Mouse (Mus musculus): ENCODE measurements around the gene Sae1. TPM values are rescaled to one million over a fixed set of nuclear protein-coding genes. Genes with fewer than 3 reads are reported as not detected.

The Sae1 gene
- polyA plus RNA-seq, 1 experiment from 2014 or later, result 222 TPM

GRCm38 (mm10) chr7:16373719-16374118 lies 13.9 kb downstream of the Sae1 start:
- Histone ChIP-seq H3K4me3 (ENCODE audit: low read depth, low read length) (no peak overlapping the region), H3K9ac (ENCODE audit: low read depth, low read length) (no peak overlapping the region), H3K27me3 (ENCODE audit: control insufficient read depth, insufficient read depth, low read length) (no peaks in the 10 kb centered on the region), H3K4me2 (no peak overlapping the region), H3K9me3 (replicated peaks; ENCODE audit: control insufficient read depth, low read length) (no peaks in the 10 kb centered on the region), H3K4me1 (ENCODE audit: control insufficient read depth, insufficient read depth, low read length) (no peaks in the 10 kb centered on the region), H3K27ac (ENCODE audit: low read depth, low read length) (no peak overlapping the region), H3K36me3 (ENCODE audit: control insufficient read depth, insufficient read depth, low read length) (peaks cover 21% of the 10 kb centered on the region)
- 71% methylated on average over 2 of the region's 2 CpGs for WGBS (ENCODE audit: insufficient replicate concordance)
- no peak for ATAC-seq (replicated peaks; ENCODE audit: insufficient number of reproducible peaks, low FRiP score, low TSS enrichment)

GRCm38 (mm10) chr7:16370596-16370995 lies 17.0 kb downstream of the Sae1 start:
- H3K4me3 ChIP-seq (ENCODE audit: low read depth, low read length), result no peak overlapping the region
- H3K4me1 ChIP-seq (ENCODE audit: control insufficient read depth, insufficient read depth, low read length), result no peaks in the 10 kb centered on the region
- H3K9ac ChIP-seq (ENCODE audit: low read depth, low read length), result no peak overlapping the region
- 82% methylated on average over 2 of the region's 2 CpGs for WGBS (ENCODE audit: insufficient replicate concordance)
- H3K4me2 ChIP-seq, result no peak overlapping the region
- no peak overlapping the region for H3K27ac ChIP-seq (ENCODE audit: low read depth, low read length)
- H3K36me3 ChIP-seq (ENCODE audit: control insufficient read depth, insufficient read depth, low read length), result peaks cover 30% of the 10 kb centered on the region
- no peak for ATAC-seq (replicated peaks; ENCODE audit: insufficient number of reproducible peaks, low FRiP score, low TSS enrichment)
- H3K9me3 ChIP-seq (replicated peaks; ENCODE audit: control insufficient read depth, low read length), result no peaks in the 10 kb centered on the region
- no peaks in the 10 kb centered on the region for H3K27me3 ChIP-seq (ENCODE audit: control insufficient read depth, insufficient read depth, low read length)

- H3K4me1 ChIP-seq (ENCODE audit: control insufficient read depth, insufficient read depth, low read length), result peaks cover 10% of the 10 kb centered on the region
- H3K4me3 ChIP-seq (ENCODE audit: low read depth, low read length), result no peak overlapping the region
- no peaks in the 10 kb centered on the region for H3K9me3 ChIP-seq (replicated peaks; ENCODE audit: control insufficient read depth, low read length)
- no peak for ATAC-seq (replicated peaks; ENCODE audit: insufficient number of reproducible peaks, low FRiP score, low TSS enrichment)
- no peak overlapping the region for H3K27ac ChIP-seq (ENCODE audit: low read depth, low read length)
- H3K4me2 ChIP-seq, result no peak overlapping the region
- no peak overlapping the region for H3K9ac ChIP-seq (ENCODE audit: low read depth, low read length)
- WGBS (ENCODE audit: insufficient replicate concordance), result 85% methylated on average over 2 of the region's 2 CpGs
- no peaks in the 10 kb centered on the region for H3K27me3 ChIP-seq (ENCODE audit: control insufficient read depth, insufficient read depth, low read length)
- peaks cover 33% of the 10 kb centered on the region for H3K36me3 ChIP-seq (ENCODE audit: control insufficient read depth, insufficient read depth, low read length)
Measured at GRCm38 (mm10) chr7:16368835-16369234, 18.8 kb downstream of the Sae1 start.

GRCm38 (mm10) chr7:16366669-16367068 lies 20.9 kb downstream of the Sae1 start:
- Histone ChIP-seq H3K4me3 (ENCODE audit: low read depth, low read length) (no peak overlapping the region), H3K27me3 (ENCODE audit: control insufficient read depth, insufficient read depth, low read length) (no peaks in the 10 kb centered on the region), H3K27ac (ENCODE audit: low read depth, low read length) (no peak overlapping the region), H3K9ac (ENCODE audit: low read depth, low read length) (no peak overlapping the region), H3K4me2 (no peak overlapping the region), H3K36me3 (ENCODE audit: control insufficient read depth, insufficient read depth, low read length) (peaks cover 33% of the 10 kb centered on the region), H3K9me3 (replicated peaks; ENCODE audit: control insufficient read depth, low read length) (no peaks in the 10 kb centered on the region), H3K4me1 (ENCODE audit: control insufficient read depth, insufficient read depth, low read length) (peaks cover 10% of the 10 kb centered on the region)
- WGBS (ENCODE audit: insufficient replicate concordance), result 87% methylated on average over 4 of the region's 4 CpGs
- no peak for ATAC-seq (replicated peaks; ENCODE audit: insufficient number of reproducible peaks, low FRiP score, low TSS enrichment)

GRCm38 (mm10) chr7:16366133-16366646 lies 21.4 kb downstream of the Sae1 start:
- no peak overlapping the region for H3K9ac ChIP-seq (ENCODE audit: low read depth, low read length)

GRCm38 (mm10) chr7:16364901-16365500 lies 22.6 kb downstream of the Sae1 start:
- Histone ChIP-seq H3K4me3 (ENCODE audit: low read depth, low read length) (no peak overlapping the region), H3K4me2 (no peak overlapping the region), H3K36me3 (ENCODE audit: control insufficient read depth, insufficient read depth, low read length) (peaks cover 30% of the 10 kb centered on the region), H3K9me3 (replicated peaks; ENCODE audit: control insufficient read depth, low read length) (no peaks in the 10 kb centered on the region), H3K9ac (ENCODE audit: low read depth, low read length) (no peak overlapping the region), H3K27me3 (ENCODE audit: control insufficient read depth, insufficient read depth, low read length) (no peaks in the 10 kb centered on the region), H3K27ac (ENCODE audit: low read depth, low read length) (0 out of 2 replicates have a peak overlapping the region, but pooled peaks have one; percentile 24), H3K4me1 (ENCODE audit: control insufficient read depth, insufficient read depth, low read length) (peaks cover 10% of the 10 kb centered on the region)
- WGBS (ENCODE audit: insufficient replicate concordance), result 71% methylated on average over 4 of the region's 4 CpGs
- no peak for ATAC-seq (replicated peaks; ENCODE audit: insufficient number of reproducible peaks, low FRiP score, low TSS enrichment)

More at GRCm38 (mm10) chr7:16366133-16366646, 21.4 kb downstream of the Sae1 start:
- Histone ChIP-seq H3K27ac (ENCODE audit: low read depth, low read length) (no peak overlapping the region), H3K27me3 (ENCODE audit: control insufficient read depth, insufficient read depth, low read length) (no peaks in the 10 kb centered on the region), H3K4me2 (no peak overlapping the region), H3K9me3 (replicated peaks; ENCODE audit: control insufficient read depth, low read length) (no peaks in the 10 kb centered on the region), H3K36me3 (ENCODE audit: control insufficient read depth, insufficient read depth, low read length) (peaks cover 33% of the 10 kb centered on the region), H3K4me1 (ENCODE audit: control insufficient read depth, insufficient read depth, low read length) (peaks cover 10% of the 10 kb centered on the region), H3K4me3 (ENCODE audit: low read depth, low read length) (no peak overlapping the region)
- 78% methylated on average over 10 of the region's 10 CpGs for WGBS (ENCODE audit: insufficient replicate concordance)
- ATAC-seq (replicated peaks; ENCODE audit: insufficient number of reproducible peaks, low FRiP score, low TSS enrichment), result no peak

GRCm38 (mm10) chr7:16364319-16364718 lies 23.3 kb downstream of the Sae1 start:
- WGBS (ENCODE audit: insufficient replicate concordance), result 76% methylated on average over 1 of the region's 1 CpGs
- H3K4me2 ChIP-seq, result no peak overlapping the region
- no peak overlapping the region for H3K27ac ChIP-seq (ENCODE audit: low read depth, low read length)
- peaks cover 24% of the 10 kb centered on the region for H3K36me3 ChIP-seq (ENCODE audit: control insufficient read depth, insufficient read depth, low read length)
- no peaks in the 10 kb centered on the region for H3K9me3 ChIP-seq (replicated peaks; ENCODE audit: control insufficient read depth, low read length)
- no peaks in the 10 kb centered on the region for H3K27me3 ChIP-seq (ENCODE audit: control insufficient read depth, insufficient read depth, low read length)
- ATAC-seq (replicated peaks; ENCODE audit: insufficient number of reproducible peaks, low FRiP score, low TSS enrichment), result no peak
- H3K9ac ChIP-seq (ENCODE audit: low read depth, low read length), result no peak overlapping the region
- no peak overlapping the region for H3K4me3 ChIP-seq (ENCODE audit: low read depth, low read length)
- H3K4me1 ChIP-seq (ENCODE audit: control insufficient read depth, insufficient read depth, low read length), result peaks cover 10% of the 10 kb centered on the region

- peaks cover 31% of the 10 kb centered on the region for H3K36me3 ChIP-seq (ENCODE audit: control insufficient read depth, insufficient read depth, low read length)
- no peak overlapping the region for H3K27ac ChIP-seq (ENCODE audit: low read depth, low read length)
- H3K9me3 ChIP-seq (replicated peaks; ENCODE audit: control insufficient read depth, low read length), result no peaks in the 10 kb centered on the region
- H3K9ac ChIP-seq (ENCODE audit: low read depth, low read length), result no peak overlapping the region
- no peaks in the 10 kb centered on the region for H3K27me3 ChIP-seq (ENCODE audit: control insufficient read depth, insufficient read depth, low read length)
- H3K4me1 ChIP-seq (ENCODE audit: control insufficient read depth, insufficient read depth, low read length), result no peaks in the 10 kb centered on the region
- H3K4me3 ChIP-seq (ENCODE audit: low read depth, low read length), result no peak overlapping the region
- H3K4me2 ChIP-seq, result no peak overlapping the region
- ATAC-seq (replicated peaks; ENCODE audit: insufficient number of reproducible peaks, low FRiP score, low TSS enrichment), result no peak
- WGBS (ENCODE audit: insufficient replicate concordance), result 81% methylated on average over 3 of the region's 3 CpGs
Measured at GRCm38 (mm10) chr7:16357602-16358001, 30.0 kb downstream of the Sae1 start.
